Mouse (Mus musculus) thymus, adult 2 months (tissue): ENCODE measurements around the gene Gas7. TPM values are rescaled to one million over a fixed set of nuclear protein-coding genes. Genes with fewer than 3 reads are reported as not detected.

ENCODE experiments used
- DNase-seq: peaks from one replicate; pipeline ENCODE4 v3.0.0; 2021
- H3K27ac ChIP-seq: fragments of 200-500 bp; 2 replicates; pipeline ENCODE4 v1.5.1; 2012; ENCODE audit warnings: low read length, control low read depth; ENCODE audit not compliant: control insufficient read depth, insufficient read depth
- H3K27me3 ChIP-seq: fragments of 200-500 bp; 2 replicates; pipeline ENCODE4 v1.6.1; 2012; ENCODE audit warnings: mild to moderate bottlenecking, low read length, moderate library complexity, mixed read lengths; ENCODE audit not compliant: control insufficient read depth, insufficient read depth
- H3K36me3 ChIP-seq: fragments of 200-500 bp; 2 replicates; pipeline ENCODE4 v1.6.1; 2012; ENCODE audit warnings: mild to moderate bottlenecking, low read length, moderate library complexity; ENCODE audit not compliant: control insufficient read depth, insufficient read depth
- H3K4me1 ChIP-seq: fragments of 200-500 bp; replicated peaks from 2 replicates; pipeline ENCODE4 v1.6.1; 2012; ENCODE audit warnings: low read length; ENCODE audit not compliant: control insufficient read depth, insufficient read depth
- H3K4me3 ChIP-seq: fragments of 200-500 bp; 2 replicates; pipeline ENCODE4 v1.5.1; 2012; ENCODE audit warnings: mild to moderate bottlenecking, low read length, control low read depth, moderate library complexity; ENCODE audit not compliant: control insufficient read depth, insufficient read depth
- CTCF ChIP-seq: fragments of 200-500 bp; IDR thresholded peaks from 2 replicates; pipeline ENCODE4 v1.5.1; 2012; ENCODE audit warnings: mild to moderate bottlenecking, control low read depth, low read length, moderate library complexity, borderline replicate concordance; ENCODE audit not compliant: control insufficient read depth, poor library complexity, insufficient read depth; ENCODE audit errors: extremely low read depth
- POLR2A ChIP-seq: fragments of 200-500 bp; IDR thresholded peaks from 2 replicates; pipeline ENCODE4 v1.6.1; 2012; ENCODE audit warnings: mild to moderate bottlenecking, low read length, control low read depth, moderate library complexity; ENCODE audit not compliant: control insufficient read depth, poor library complexity, insufficient read depth; ENCODE audit errors: extremely low read depth
- WGBS: fragments of 180-500 bp; shearing (Covaris S2); methylation state at CpG from one replicate; pipeline ENCODE4 v1.1.7; 2018; 5-methylcytosine and 5-hydroxymethylcytosine counted together
- polyA plus RNA-seq: library from polyadenylated mRNA; depleted of rRNA; stranded (reverse); fragments of >200 nt; gene quantifications from 2 replicates; pipeline ENCODE4 v1.2.3, GENCODE M21; 2012

Gene Gas7
- polyA plus RNA-seq, 1 experiment: 5.0 TPM

DNA sequence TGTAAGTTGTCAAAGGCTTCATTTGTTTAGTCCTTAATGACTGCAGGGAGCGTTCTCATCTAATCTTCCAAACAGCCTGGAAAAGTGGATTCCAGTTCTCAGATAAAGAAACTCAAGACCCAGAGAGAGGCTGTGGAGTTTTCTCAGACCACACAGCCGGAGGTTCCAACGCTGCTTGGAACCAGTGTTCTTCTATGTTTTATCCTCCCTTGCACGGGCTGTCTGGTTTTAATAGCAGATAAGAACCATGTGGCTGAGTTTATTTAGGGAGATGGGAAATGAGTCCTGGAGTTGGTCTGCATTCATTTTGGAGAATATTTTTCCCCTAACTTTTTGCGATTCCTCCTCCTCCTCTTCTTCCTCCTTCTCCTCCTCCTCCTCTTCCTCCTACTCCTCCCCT, 26.5 kb downstream of the Gas7 start:
- no peak overlapping the region for H3K4me3 ChIP-seq
- no peak overlapping the region for H3K27ac ChIP-seq
- H3K27me3 ChIP-seq: no peaks in the 10 kb centered on the region
- DNase-seq: no peak
- no peaks in the 10 kb centered on the region for H3K36me3 ChIP-seq
- TF ChIP-seq CTCF (no peak), POLR2A (no peak)
- H3K4me1 ChIP-seq: no peaks in the 10 kb centered on the region
- 90% methylated on average over 5 of the region's 5 CpGs for WGBS

DNA sequence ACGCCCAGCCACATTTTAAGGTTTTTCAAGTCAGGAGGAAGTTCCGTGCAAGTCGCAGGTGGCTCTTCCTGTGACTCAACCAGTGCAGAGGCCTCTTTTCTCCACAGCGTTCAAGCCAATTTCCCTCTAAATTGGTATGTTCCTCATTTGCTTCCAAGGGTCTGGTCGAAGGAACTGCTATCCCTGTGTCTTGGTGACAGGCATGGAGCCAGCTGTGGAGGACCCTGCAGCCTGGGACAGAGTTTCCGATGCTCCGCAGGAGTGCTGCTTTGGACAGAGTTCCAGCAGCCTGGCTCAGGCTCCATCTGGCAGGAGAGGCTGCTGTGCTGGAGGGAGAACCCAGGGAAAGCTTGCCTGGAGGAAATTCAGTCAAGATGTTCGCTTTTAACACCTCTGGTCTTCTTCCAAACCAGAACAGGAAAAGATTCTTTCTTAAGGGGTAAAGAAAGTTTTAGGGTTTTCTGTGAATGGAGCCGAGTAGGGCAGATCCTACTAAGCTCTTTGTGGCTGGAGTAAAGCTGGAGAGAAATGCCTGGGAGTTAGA, 27.1 kb downstream of the Gas7 start:
- Histone ChIP-seq H3K36me3 (no peaks in the 10 kb centered on the region), H3K27me3 (no peaks in the 10 kb centered on the region), H3K4me3 (no peak overlapping the region), H3K27ac (no peak overlapping the region), H3K4me1 (no peaks in the 10 kb centered on the region)
- no peak for DNase-seq
- 39% methylated on average over 9 of the region's 9 CpGs for WGBS
- no peak for TF ChIP-seq POLR2A
- no peak for TF ChIP-seq CTCF

DNA sequence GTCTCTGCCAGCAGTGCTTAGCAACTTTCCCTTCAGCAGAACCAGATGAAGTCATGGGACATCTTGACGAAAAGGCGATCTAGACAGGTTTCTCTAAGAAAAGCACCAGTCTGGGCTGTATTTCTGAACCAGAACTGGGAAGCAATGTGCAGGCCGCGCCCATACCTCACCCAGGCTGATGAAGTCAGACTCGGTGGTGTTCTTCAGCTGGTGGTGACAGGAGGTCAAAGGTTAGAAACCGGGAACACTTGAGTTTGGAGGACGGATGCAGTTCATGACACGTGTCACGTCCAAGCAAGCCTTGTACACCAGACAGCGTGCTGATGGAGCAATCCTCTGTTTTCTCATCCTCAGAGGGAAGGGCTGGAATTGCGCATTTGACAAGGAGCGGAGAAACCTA, 32.9 kb downstream of the Gas7 start:
- Histone ChIP-seq H3K36me3 (no peaks in the 10 kb centered on the region), H3K27me3 (no peaks in the 10 kb centered on the region), H3K4me3 (no peak overlapping the region), H3K4me1 (no peaks in the 10 kb centered on the region), H3K27ac (no peak overlapping the region)
- 95% methylated on average over 12 of the region's 12 CpGs for WGBS
- TF ChIP-seq POLR2A (no peak), CTCF (no peak)
- no peak for DNase-seq

DNA sequence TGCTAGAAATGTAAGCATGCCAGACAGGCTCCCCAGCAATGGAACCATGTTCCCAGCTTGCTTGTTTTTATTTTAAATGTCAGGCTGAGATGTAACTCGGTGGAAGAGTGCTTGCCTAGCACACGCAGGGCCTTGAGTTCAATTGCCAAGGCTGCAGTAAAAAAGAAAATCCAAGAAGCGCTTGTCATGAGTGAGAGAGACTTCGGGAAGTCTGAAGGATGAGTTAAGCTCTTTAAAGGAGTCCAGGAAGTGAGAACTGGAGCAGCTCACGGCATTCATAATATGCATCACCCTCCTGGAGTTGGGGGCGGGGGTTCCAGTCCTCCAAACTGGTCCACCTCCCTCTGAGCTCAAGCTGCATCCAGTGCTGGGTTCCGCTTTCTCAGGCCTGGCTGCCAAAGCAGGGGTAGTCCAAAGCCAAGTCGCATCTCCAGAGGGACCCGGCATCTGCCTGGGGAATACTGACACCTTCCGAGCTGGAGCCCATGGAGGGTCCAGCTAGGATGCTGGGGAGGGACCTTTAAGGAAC, 34.5 kb downstream of the Gas7 start:
- H3K36me3 ChIP-seq: no peaks in the 10 kb centered on the region
- no peak for TF ChIP-seq CTCF
- no peak for TF ChIP-seq POLR2A
- no peak for DNase-seq
- no peaks in the 10 kb centered on the region for H3K4me1 ChIP-seq
- H3K4me3 ChIP-seq: no peak overlapping the region
- no peaks in the 10 kb centered on the region for H3K27me3 ChIP-seq
- 83% methylated on average over 10 of the region's 10 CpGs for WGBS
- H3K27ac ChIP-seq: no peak overlapping the region

DNA sequence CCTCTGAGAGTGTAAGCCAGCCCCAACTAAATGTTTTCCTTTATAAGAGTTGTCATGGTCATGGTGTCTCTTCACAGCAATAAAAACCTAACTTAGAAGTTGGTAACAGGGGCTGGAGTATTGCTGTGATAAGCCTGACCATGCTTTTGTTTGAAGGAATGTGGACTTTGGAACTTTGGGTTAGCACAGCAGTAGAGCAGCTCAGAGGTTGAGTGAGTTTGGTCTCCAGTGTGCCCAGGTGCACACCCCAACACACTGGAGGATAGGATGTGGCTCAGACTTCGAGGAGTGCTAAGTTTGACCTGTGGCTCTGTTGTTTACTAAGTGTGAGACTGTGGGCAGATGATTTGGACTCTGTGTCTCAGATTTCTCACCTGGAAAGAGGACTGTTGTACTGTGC, 41.6 kb downstream of the Gas7 start:
- H3K27ac ChIP-seq: no peak overlapping the region
- no peak overlapping the region for H3K4me3 ChIP-seq
- no peak for DNase-seq
- no peak for TF ChIP-seq CTCF
- TF ChIP-seq POLR2A: no peak
- no peaks in the 10 kb centered on the region for H3K4me1 ChIP-seq
- no peaks in the 10 kb centered on the region for H3K36me3 ChIP-seq
- no peaks in the 10 kb centered on the region for H3K27me3 ChIP-seq
- 69% methylated on average over 1 of the region's 1 CpGs for WGBS

DNA sequence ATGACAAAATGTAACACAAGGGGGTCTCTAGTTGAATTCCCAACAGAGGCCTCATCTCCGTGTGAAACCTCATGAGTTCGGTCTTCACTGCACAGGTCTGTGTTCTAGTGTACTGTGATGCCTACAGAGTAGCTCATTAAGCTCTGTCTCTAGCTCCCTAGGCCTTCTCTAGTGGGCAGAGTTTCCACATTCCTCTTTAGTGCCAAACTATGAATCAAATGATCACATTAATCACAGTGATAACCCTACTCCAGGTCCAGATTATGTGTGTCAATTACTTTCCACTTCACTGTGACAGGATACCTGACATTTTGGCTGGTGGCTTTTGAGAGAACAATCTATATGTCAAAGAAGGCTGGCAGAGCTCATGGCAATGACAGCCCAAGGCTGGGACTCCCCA, 44.9 kb downstream of the Gas7 start:
- Histone ChIP-seq H3K27ac (no peak overlapping the region), H3K27me3 (no peaks in the 10 kb centered on the region), H3K4me3 (no peak overlapping the region), H3K4me1 (no peaks in the 10 kb centered on the region), H3K36me3 (no peaks in the 10 kb centered on the region)
- WGBS: 95% methylated on average over 2 of the region's 2 CpGs
- DNase-seq: no peak
- no peak for TF ChIP-seq CTCF
- no peak for TF ChIP-seq POLR2A
